Mouse (Mus musculus) layer of hippocampus, adult 11-12 months (tissue): ENCODE results near the gene Fcgrt.
A peak's percentile ranks its signal among the peaks of the same experiment; 100 is the strongest.

ENCODE experiments used
- DNase-seq: peaks from one replicate; pipeline ENCODE4 v3.0.0; 2022; ENCODE audit warnings: low spot score

The Fcgrt gene

DNA sequence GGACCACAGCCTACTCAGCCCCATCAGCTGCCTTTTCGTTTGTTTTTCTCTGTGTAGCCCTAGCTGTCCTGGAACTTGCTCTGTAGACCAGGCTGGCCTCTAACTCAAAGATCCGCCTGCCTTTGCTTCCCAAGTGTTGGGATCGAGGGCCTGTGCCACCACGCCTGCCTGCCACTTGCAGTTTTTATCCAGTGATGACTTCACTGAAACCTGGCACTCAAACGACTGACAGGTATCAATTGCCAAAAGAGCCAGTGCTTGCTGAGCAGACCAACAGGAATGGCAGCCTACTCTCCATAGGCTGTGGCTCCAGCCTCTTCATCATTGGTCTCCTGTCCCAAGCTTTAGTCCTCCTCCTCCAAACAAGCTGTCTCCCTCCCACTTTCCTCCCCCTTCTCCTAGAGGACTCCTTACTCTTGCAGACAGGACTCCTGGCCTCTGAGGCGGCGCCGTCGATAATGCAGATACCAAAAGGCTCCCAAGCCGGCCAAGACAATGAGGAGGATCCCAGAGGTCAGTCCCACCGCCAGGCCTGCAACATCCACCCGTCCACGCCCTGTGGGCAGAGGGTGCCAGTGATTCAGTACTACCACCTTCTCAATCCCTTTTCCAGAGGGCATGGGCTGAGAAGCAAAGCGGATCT is 47.2 kb downstream of the Fcgrt start:
- no peak for DNase-seq

DNA sequence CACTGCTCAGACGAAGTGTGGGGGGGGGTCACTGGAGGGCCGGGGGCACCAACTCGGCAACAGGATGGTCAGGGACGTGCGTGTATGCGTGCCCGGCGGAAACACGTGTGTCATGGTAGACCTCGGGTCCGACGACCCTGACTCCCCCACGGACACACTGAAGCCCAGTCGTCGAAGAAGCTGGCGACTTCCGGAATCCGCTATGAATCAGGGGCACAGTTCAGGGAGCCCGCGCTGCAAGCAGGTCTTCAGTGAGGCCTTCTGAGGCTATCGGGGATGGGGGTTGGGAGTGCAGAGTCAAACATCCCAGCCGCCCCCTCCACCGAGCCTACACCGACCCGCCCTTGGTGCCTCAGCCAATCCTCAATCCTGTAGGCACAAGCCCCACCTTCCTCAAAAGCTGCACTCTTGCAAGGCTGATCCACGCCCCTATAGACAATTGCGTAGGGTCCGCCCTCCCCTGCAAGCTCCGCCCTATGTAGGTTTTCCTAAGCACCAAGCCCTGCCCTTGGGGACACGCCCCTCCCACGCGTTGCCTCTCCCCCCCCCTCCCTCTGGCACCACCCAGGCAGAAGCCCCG is 49.6 kb downstream of the Fcgrt start:
- peak; percentile 95 for DNase-seq

DNA sequence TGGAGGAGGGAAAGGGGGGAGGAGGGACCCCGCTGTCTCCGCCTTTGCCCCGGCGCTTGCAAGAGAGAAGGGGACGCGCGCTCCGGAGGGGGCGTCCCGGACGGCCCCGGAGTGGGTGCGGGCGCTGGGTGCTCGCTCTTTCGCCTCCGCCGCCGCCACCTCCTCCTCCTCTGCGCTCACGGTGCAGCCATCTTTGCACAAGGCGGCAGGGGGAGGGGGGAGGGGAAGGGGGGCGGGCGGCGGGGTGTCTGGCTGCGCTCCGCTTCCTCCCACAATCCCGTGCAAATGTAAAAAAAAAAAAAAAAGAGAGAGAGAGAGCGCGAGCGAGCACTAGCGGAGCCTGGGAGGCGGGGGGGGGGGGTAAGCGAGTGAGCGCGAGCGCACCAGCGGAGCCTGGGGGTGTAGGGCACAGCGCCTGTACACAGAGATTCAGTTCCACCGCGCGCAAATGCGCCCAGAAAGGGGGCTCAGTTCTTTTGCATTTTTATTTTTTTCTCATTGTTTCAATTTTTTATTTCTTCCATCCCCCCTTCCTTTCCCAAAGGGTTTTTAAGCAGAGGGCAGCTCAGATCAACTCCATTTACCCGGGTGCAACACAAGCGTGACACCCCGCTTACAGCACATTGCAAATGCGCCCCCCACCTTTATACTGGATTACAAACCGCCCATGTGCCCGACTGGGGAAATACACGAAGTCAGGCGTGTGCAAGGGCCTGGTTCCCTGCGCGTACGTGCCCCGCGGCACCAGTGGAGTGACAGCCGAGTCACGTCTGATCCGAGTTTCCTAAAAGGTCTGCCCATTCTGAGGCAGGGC is 50.3 kb downstream of the Fcgrt start:
- DNase-seq, result peak; percentile 64

DNA sequence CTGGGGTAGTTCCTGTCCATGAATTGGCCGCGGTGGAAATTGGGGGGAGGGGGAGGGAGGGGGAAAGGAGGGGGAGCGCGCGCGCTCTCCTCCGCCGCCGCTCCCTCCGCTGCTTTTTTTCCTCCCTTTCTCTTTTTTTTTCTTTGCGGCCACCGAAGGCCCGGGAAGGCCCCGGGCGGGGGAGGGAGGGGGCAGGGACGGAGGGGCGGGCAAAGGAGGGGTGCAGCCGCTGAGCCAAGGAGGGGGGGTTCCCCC is 50.9 kb downstream of the Fcgrt start, which contains the start of gene Prr12:
Gene Prr12, minus strand, starts transcription at position 20 of the 255 bp plus-strand sequence.
- DNase-seq, result no peak

DNA sequence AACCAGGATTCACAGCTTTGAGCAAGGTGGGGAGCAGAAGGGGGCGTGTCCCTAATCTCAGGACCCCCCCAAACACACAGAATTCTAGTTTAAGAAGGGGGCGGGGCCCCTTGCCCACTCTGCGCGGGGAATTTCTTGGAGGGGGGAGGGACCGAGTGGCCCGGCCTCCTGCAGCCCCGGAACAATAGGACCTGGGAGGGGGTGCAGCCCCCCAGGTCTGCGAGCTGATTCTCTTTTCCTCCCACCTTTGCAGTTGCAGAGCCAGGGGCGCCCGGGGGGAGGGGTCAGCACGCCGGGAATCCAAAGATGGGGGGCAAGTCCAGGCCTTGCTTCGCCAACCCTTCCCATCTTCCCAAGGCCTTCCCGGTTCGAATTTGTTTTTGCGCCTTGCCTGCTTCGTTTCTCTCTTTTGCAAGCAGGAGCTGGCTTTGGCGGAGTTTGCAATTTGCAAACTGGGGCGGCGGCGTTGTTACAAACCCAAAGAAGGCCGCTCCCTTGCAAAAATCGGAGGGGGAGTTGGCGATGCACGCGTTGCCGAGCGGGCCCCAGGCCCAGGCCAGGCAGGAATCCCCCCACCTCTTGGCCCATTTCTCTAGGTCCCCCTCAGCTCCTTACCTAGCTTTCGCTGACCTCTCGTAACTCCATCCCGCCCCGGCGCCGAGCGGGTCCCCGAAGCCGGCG is 51.3 kb downstream of the Fcgrt start:
- DNase-seq, result peak; percentile 57

DNA sequence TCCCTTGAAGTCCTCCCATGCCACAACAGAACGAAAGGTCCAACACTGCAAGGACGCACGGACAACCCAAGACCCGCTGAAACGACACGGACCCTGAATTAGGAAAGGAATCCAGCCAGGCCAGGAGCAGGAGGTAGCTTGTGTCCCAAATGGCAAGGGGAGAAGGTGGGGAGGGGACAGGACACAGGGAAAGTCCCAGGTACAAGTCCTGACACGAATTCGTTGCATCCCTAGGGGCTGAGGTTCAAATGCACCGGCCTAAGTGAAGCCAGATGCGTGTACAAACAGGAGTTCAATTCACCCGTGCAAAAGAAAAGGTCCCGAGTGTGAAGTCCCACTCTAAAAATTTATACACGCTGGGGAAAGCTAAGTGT is 52.1 kb downstream of the Fcgrt start:
- no peak for DNase-seq

DNA sequence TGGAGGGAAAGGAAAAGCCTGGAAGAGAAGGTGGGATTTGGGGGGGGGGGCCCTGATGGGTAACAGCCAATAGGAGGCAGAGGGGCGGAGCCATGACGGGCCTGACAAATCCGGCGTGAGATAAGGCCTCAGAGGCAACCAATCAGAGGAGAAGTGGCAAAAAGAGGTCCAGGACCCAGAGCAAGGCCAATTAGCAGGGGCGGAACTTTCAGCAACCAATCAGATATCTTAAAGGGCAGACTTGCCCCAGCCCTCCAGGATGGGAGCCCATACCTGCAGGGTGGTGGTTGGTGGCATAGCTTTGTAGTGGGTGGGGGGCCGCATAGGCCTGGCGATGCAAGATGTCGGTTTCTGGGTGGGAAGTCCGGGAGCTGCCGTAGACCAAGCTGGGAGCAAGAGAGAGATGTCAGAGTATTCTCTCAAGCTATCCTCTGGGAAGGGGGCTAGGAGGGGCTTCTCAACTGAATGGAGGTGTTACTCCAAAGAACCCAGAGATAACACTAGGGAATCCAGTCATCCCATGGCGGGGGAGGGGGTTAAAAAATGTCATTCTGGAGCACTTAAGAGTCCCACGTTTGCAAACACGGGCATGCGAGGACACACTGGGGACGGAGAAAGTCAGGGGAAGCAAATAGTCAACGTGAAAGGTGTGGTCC is 52.6 kb downstream of the Fcgrt start:
- peak; percentile 79 for DNase-seq

DNA sequence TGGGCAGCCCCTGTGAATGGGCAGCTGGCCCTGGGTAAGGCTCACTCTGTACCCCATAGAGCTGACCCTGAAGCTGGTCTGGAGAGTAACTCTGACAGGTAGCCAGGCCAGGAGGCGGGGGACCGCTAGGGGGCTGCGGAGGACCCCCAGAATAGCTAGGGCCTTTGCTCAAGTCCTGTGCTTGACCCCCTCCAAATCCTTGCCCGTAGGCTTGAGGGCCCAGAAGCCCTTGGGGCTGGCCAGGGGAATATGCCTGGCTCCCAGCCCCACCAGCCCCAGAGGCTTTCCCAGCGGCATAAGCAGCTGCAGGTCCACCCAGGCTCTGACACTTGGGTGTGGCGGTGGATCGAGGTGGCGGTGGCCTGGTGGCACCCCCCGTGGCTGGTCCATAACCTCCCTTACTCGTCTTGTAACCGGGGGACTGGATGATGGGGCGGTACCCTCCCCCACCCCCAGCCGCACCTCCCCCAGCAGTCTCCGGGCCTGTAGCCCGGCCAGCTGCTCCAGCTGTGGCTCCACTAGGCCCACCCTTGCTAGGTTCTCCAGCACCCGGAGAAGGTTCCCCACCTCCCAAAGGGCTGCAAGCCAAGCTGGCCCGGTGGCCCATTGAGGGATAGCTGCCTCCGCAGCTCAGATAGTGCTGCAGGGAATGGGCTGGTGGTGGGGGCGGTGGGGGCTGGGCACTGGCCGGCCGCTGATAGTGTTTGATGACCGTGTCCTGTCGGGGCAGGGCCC is 54.6 kb downstream of the Fcgrt start:
- no peak for DNase-seq

DNA sequence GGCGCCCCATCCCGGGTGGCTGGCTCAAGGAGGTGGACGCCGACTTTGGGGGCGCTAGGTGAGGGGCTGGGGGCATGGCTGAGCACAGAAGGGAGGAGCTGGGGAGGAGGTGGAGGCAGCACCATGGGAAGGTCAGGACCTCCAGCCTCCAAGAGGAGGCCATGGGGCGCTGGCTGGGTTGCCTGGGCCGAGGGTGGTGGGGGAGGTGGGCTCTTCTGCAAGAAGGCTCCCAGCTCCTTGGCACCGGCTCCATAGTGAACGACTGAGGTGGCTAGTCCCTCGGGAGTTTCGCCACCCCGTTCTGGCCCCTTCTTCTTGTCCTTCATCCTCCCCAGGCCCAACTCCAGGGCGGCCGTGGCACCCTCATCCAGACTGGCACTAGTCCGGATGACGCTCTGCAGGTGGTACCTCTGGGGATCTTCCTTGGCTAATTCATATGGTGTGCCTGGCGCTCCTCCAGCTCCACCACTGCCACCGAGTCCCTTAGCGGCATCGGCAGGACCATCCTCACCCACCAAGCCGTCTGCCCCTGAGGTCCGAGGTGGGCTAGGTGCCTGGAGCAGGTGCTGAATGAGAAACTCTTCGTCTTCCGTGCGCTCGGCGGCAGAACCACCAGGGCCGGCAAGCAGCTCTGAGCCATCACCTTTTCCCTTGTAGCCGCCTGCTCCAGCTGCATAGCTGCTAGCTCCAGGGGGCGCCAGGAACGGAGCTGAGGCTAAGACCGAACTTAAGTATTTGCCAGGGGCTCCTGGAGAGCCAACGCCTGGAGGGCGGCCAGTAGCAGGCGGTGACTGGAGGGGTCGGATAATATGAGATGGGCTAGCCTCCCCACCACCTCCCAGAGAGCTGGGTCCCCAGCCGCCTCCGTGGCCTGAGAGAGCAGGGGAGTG is 55.4 kb downstream of the Fcgrt start:
- DNase-seq, result no peak

DNA sequence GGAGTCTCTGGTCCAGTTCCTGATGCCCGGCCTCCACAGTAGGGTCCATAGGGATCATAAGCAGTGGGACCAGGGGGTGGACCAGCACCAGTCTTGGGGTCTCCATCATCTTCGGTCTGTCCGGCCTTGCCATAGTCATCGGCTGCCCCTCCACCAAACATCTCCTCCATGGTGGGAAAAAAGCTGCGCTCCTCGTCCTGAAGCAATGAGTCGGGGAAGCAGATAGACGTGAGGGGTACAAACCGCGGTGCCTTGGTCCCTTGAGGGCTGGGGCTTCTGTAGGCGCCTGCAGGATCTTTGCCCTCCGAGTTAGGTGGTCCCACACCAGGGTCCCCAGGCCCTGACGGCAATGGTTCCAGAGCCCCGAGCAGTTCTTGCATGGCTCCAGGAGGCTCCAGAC is 56.2 kb downstream of the Fcgrt start:
- no peak for DNase-seq

DNA sequence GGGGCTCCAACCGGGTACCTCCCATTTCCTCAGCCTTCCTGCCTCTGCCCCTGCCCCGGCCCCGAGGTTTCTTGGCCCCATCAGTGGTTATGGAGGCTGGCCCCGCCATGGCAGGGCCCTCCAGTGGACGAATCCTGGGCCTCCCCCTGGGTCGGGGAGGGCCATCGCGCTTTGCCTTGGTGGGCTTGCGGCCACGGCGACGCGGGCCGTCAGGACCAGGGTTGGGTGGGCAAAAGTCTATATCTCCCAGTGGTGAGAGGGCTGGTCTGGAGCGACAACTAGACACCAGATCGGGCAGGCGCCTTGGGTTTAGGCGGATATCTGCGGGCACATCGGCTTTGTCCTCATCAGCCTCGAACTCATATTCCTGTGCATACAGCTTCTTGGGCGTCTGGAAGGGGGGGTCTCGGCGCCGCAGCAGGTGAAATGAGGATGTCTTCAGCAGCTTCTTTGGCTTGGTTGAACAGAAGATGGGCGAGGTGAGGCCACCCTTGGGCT is 56.7 kb downstream of the Fcgrt start:
- no peak for DNase-seq

DNA sequence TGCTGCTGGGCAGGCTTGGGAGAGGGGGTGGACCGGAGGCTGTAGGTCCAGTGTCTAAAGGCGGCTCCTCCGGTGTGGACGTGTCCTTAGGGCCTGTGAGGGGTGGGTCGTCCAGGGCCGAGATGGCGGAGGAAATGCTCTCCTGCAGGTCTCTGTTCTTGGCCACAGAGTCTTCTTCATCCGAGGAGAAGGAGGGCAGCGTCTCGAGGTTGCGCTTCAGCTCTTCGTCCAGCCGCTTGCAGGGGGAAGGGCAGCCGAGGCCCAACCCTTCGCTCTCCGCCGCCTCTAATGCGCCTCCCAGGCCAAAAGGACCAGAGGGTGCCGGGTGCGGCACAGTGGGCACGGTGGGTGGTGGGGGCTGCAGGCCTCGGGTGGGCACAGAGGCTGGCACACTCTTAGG is 57.9 kb downstream of the Fcgrt start:
- no peak for DNase-seq

DNA sequence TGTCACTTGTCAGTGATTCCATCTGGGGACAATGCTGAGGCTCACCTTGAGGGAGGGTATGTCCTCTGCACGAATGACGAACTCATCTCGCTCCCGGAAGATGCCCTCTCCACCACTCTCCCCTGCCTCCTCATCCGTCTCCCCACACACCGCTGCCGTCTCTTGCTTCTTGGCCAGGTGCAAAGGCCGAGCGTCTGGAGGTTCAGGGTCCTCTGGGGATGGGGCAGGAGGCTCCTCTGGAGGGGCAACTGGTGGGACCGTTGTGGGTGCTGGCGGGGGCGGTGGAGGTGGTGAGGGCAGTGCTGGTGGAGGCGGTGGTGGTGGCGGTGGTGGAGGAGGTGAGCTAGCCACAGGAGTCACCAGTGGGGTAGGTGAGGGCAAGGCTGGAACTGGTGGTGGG is 60.3 kb downstream of the Fcgrt start:
- no peak for DNase-seq
